Mouse (Mus musculus): ENCODE measurements at regions not wholly inside any gene's neighbourhood (a gene's known extent, or its start where the extent isn't known, plus 50 kb on each side); places are given as distances from the start of the nearest gene placed in this dataset.

GRCm38 (mm10) chr5:149956931-149957330, 61.5 kb upstream of the Rxfp2 start:
- Histone ChIP-seq H3K9me3 (replicated peaks) (no peaks in the 10 kb centered on the region), H3K36me3 (ENCODE audit: poor library complexity, severe bottlenecking) (no peaks in the 10 kb centered on the region), H3K4me1 (no peaks in the 10 kb centered on the region), H3K27me3 (no peaks in the 10 kb centered on the region), H3K27ac (no peak overlapping the region), H3K9ac (no peak overlapping the region), H3K4me2 (no peak overlapping the region), H3K4me3 (no peak overlapping the region)
- WGBS, result 88% methylated on average over 4 of the region's 4 CpGs
- ATAC-seq, result no peak

- Histone ChIP-seq H3K36me3 (ENCODE audit: poor library complexity, severe bottlenecking) (no peaks in the 10 kb centered on the region), H3K9ac (no peak overlapping the region), H3K4me3 (no peak overlapping the region), H3K27me3 (no peaks in the 10 kb centered on the region), H3K4me2 (no peak overlapping the region), H3K4me1 (peaks cover 6% of the 10 kb centered on the region; the same call in 1 of the 2 replicates), H3K27ac (no peak overlapping the region), H3K9me3 (replicated peaks) (no peaks in the 10 kb centered on the region)
- ATAC-seq, result no peak
- WGBS, result 95% methylated on average over 11 of the region's 11 CpGs
These were observed 57.3 kb upstream of the Rxfp2 start for GRCm38 (mm10) chr5:149961178-149961577.

GRCm38 (mm10) chr5:149964748-149965147, 53.7 kb upstream of the Rxfp2 start:
- Histone ChIP-seq H3K9me3 (replicated peaks) (no peaks in the 10 kb centered on the region), H3K27me3 (no peaks in the 10 kb centered on the region), H3K36me3 (ENCODE audit: poor library complexity, severe bottlenecking) (no peaks in the 10 kb centered on the region), H3K4me1 (peaks cover 6% of the 10 kb centered on the region; the same call in 1 of the 2 replicates), H3K9ac (no peak overlapping the region), H3K27ac (peak overlapping the region; percentile 60; the same call in 1 of the 2 replicates), H3K4me2 (peak overlapping the region; percentile 50), H3K4me3 (0 out of 2 replicates have a peak overlapping the region, but pooled peaks have one; percentile 14)
- WGBS, result 6% methylated on average over 13 of the region's 13 CpGs
- ATAC-seq, result peak; percentile 72

Measured in forebrain, embryonic 13.5 days (tissue).